Mouse (Mus musculus) embryonic facial prominence, embryonic 12.5 days (tissue): ENCODE data around the gene Stk16. TPM values are rescaled to one million over a fixed set of nuclear protein-coding genes. Genes with fewer than 3 reads are reported as not detected.

Source experiments
- ATAC-seq: fragments of 200-750 bp; cut with Nextera tagmentation; 2 replicates; pipeline ENCODE4 v1.8.0; 2017; ENCODE audit not compliant: insufficient number of reproducible peaks, insufficient read depth, low FRiP score, low TSS enrichment
- H3K27ac ChIP-seq: fragments of 300-500 bp; sonication (generic); 2 replicates; pipeline ENCODE4 v1.5.1; 2016; ENCODE audit warnings: mild to moderate bottlenecking
- H3K27me3 ChIP-seq: fragments of 300-500 bp; sonication (generic); 2 replicates; pipeline ENCODE4 v1.6.1; 2016; ENCODE audit warnings: mild to moderate bottlenecking, moderate library complexity
- H3K36me3 ChIP-seq: fragments of 300-500 bp; sonication (generic); 2 replicates; pipeline ENCODE4 v1.6.1; 2016; ENCODE audit warnings: mild to moderate bottlenecking
- H3K4me1 ChIP-seq: fragments of 300-500 bp; sonication (generic); 2 replicates; pipeline ENCODE4 v1.6.1; 2016
- H3K4me2 ChIP-seq: fragments of 300-500 bp; sonication (generic); replicated peaks from 2 replicates; pipeline ENCODE4 v1.6.1; 2016; ENCODE audit warnings: mild to moderate bottlenecking, moderate library complexity
- H3K4me3 ChIP-seq: fragments of 300-500 bp; sonication (generic); 2 replicates; pipeline ENCODE4 v1.5.1; 2016; ENCODE audit warnings: mild to moderate bottlenecking
- H3K9ac ChIP-seq: fragments of 300-500 bp; sonication (generic); 2 replicates; pipeline ENCODE4 v1.6.1; 2016; ENCODE audit warnings: mild to moderate bottlenecking, moderate library complexity
- H3K9me3 ChIP-seq: fragments of 300-500 bp; sonication (generic); 2 replicates; pipeline ENCODE4 v1.6.1; 2016; ENCODE audit warnings: mild to moderate bottlenecking, moderate library complexity
- WGBS: fragments of 180-500 bp; shearing (Covaris S2); methylation state at CpG from one replicate; pipeline ENCODE4 v1.1.7; 2016; 5-methylcytosine and 5-hydroxymethylcytosine counted together
- polyA plus RNA-seq: library from polyadenylated mRNA; unstranded; fragments of >200 nt; fragmentation: Nextera tagmentation; extraction: Ambion mirVana; gene quantifications from 2 replicates; pipeline ENCODE4 v1.2.1, GENCODE M21; 2016

The Stk16 gene
- 132 and 138 TPM in 2 replicates for polyA plus RNA-seq

GRCm38 (mm10) chr1:75210136-75211087 lies at the start of gene Stk16, which contains the start of gene Glb1l:
Gene Stk16, plus strand, starts transcription at chr1:75210838.
Gene Glb1l, minus strand, starts transcription at chr1:75210813.
- Histone ChIP-seq H3K27me3 (no peaks in the 10 kb centered on the region), H3K36me3 (peaks cover 31% of the 10 kb centered on the region), H3K4me2 (peak within 1 kb of the TSS; percentile 94), H3K4me1 (peaks cover 28% of the 10 kb centered on the region), H3K9me3 (no peaks in the 10 kb centered on the region), H3K4me3 (peak within 1 kb of the TSS; percentile 95), H3K9ac (peak within 1 kb of the TSS; percentile 92), H3K27ac (no peak within 1 kb of the TSS)
- ATAC-seq = peak; percentile 89
- WGBS = 5% methylated on average over 42 of the region's 42 CpGs

DNA sequence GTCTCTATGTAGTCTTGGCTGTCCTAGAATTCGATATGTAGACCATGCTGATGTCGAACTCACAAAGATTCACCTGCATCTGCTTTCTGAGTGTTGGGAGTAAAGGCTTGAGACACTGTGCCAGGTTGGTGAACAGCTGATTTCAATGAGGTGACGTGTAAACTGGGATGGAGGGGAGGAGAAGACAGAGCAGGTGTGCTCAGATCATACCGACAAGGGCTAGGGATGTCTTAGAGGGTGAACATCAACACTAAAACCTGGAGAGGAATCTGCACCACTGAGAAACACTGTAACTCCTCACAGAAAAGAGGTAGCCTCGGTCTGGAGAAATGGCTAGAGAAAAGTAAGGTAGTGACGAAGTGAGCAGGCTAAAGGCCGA lies 42.6 kb upstream of the Stk16 start:
- 8% methylated on average over 7 of the region's 7 CpGs for WGBS
- H3K27ac ChIP-seq = peak overlapping the region; percentile 93
- H3K9me3 ChIP-seq = no peaks in the 10 kb centered on the region
- H3K9ac ChIP-seq = peak overlapping the region; percentile 58
- ATAC-seq = no peak
- H3K27me3 ChIP-seq = no peaks in the 10 kb centered on the region
- H3K4me2 ChIP-seq = peak overlapping the region; percentile 65
- peaks cover 30% of the 10 kb centered on the region for H3K36me3 ChIP-seq
- peaks cover 13% of the 10 kb centered on the region for H3K4me1 ChIP-seq
- H3K4me3 ChIP-seq = peak overlapping the region; percentile 75

GRCm38 (mm10) chr1:75168472-75169464 lies 41.9 kb upstream of the Stk16 start, which contains the start of gene Zfand2b:
Gene Zfand2b, plus strand, starts transcription at chr1:75168646.
- WGBS = 2% methylated on average over 57 of the region's 59 CpGs
- peak; percentile 98 for ATAC-seq
- Histone ChIP-seq H3K9me3 (no peaks in the 10 kb centered on the region), H3K27me3 (no peaks in the 10 kb centered on the region), H3K9ac (peak within 1 kb of the TSS; percentile 58), H3K4me2 (peak within 1 kb of the TSS; percentile 65), H3K27ac (peak within 1 kb of the TSS; percentile 93), H3K36me3 (peaks cover 37% of the 10 kb centered on the region), H3K4me3 (peak within 1 kb of the TSS; percentile 75), H3K4me1 (peaks cover 13% of the 10 kb centered on the region)

DNA sequence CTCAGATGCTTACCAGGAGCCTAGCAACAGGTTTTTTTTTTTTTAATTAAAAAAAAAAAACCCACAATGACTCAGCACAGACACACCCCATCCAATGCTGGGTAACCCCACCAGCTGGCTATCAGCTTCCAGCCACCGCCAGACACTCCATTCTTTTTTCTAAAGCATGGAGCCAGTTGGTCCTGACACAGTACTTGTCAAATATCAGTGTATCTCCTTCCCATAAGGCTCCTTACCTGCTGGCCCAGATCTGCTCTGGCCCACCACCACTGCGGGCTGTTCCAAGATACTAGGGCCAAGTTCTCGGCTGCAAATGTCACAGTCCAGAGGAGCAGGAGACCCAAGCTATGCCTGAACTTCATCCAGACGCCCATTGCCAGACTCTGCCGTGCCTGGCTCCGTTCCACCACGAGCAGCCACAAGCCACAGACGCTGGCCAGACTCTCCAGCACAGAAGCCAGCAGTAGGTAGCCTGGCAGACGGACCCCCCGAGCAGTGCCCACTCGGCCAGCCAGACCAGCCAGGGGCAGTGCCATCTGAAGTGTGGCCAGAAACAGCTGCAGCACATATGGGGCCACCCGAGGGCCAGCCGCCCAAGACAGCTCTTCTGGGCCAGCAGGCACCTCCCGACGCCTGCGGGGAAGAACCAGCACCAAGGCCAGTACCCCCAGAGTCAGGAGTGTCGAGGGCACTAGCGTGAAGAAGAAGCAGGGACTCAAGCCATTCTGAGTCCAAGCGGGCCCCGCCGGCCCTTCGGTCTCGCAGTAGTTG lies 31.1 kb upstream of the Stk16 start:
- peaks cover 16% of the 10 kb centered on the region for H3K4me1 ChIP-seq
- H3K27ac ChIP-seq = no peak overlapping the region
- ATAC-seq = peak; percentile 11; the same call in 1 of the 2 replicates
- H3K4me2 ChIP-seq = peak overlapping the region; percentile 89
- no peaks in the 10 kb centered on the region for H3K27me3 ChIP-seq
- H3K9me3 ChIP-seq = no peaks in the 10 kb centered on the region
- peak overlapping the region; percentile 58 for H3K9ac ChIP-seq
- peaks cover 58% of the 10 kb centered on the region for H3K36me3 ChIP-seq
- peak overlapping the region; percentile 57 for H3K4me3 ChIP-seq
- WGBS = 11% methylated on average over 23 of the region's 23 CpGs

DNA sequence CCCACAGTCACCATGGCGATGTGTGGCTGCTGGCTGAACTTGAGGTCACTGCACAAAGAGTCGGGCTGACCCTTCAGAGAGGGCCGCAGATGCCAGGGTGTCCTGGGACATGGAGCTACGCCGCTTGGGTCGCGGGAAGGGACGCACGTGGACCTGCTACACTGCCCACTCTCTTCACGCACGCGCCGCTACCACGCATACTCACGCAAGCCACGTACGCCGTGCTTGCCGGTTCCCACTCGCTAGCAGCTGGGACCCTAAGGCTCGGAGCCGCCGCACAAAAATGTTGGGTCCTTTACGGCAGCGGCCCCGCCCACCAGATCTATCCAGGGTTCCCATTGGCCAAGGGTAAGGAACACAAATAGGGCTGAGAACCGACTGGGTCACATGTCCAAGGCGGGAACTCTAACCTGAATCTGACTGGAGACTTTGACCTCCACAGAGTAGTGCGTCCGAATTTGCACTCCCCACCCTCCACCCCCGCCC lies 30.5 kb upstream of the Stk16 start, which contains the start of gene Abcb6:
Gene Abcb6, minus strand, starts transcription at position 288 of the 486 bp plus-strand sequence.
- peak within 1 kb of the TSS; percentile 89 for H3K4me2 ChIP-seq
- no peak within 1 kb of the TSS for H3K27ac ChIP-seq
- ATAC-seq = peak; percentile 88
- no peaks in the 10 kb centered on the region for H3K9me3 ChIP-seq
- under 1% methylated on average over 31 of the region's 31 CpGs for WGBS
- H3K4me1 ChIP-seq = peaks cover 16% of the 10 kb centered on the region
- no peaks in the 10 kb centered on the region for H3K27me3 ChIP-seq
- H3K4me3 ChIP-seq = peak within 1 kb of the TSS; percentile 57
- H3K36me3 ChIP-seq = peaks cover 61% of the 10 kb centered on the region
- H3K9ac ChIP-seq = peak within 1 kb of the TSS; percentile 58

DNA sequence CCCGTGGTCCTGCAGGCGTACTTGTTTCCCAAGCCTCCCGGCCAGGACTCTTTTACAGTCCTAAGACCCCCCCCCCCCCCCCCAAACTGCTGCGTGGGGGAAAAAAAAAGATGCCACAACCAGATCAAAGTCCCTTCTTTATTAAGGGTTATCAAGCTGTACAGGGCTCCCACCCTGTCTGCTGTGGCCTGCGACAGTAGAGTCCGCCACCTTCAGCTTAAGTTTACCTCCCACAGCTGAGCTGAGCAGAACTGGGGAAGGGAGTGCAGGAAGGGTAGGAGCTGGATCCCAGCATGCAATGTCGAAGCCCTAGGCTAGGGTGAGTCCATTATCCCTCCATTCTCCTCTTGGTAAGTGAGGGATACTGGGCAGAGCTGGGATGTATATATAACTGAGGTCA lies 29.9 kb upstream of the Stk16 start:
- no peak for ATAC-seq
- Histone ChIP-seq H3K9ac (no peak overlapping the region), H3K27me3 (no peaks in the 10 kb centered on the region), H3K9me3 (no peaks in the 10 kb centered on the region), H3K4me2 (peak overlapping the region; percentile 89), H3K4me1 (peaks cover 16% of the 10 kb centered on the region), H3K36me3 (peaks cover 61% of the 10 kb centered on the region), H3K27ac (no peak overlapping the region), H3K4me3 (peak overlapping the region; percentile 57)
- 48% methylated on average over 7 of the region's 7 CpGs for WGBS

DNA sequence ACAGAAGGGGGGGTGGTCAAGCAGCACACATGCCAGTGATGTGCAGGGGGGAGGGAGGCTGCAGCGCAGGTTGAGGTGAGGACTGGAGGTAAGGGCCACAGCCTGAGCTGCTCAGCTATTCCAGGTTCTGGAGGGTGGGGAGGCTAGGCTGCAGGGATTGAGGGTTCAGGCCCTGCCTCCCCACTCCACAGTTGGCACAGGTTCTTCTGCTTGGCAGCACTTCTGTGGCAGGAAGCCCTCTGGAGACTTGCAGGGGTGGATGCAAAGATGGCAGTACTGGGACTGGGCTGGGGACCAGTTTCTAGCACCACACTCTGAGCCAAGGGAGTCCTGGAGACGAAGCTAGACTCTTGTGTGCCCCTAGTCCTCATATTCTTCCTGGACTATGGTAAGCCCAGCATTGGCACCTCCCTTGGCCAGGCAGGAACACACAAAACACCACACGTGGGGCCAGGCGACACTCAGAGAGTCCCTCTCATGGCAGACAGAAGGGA lies 29.2 kb upstream of the Stk16 start:
- H3K4me2 ChIP-seq = no peak overlapping the region
- 82% methylated on average over 4 of the region's 4 CpGs for WGBS
- no peak overlapping the region for H3K4me3 ChIP-seq
- peaks cover 16% of the 10 kb centered on the region for H3K4me1 ChIP-seq
- peaks cover 63% of the 10 kb centered on the region for H3K36me3 ChIP-seq
- H3K27me3 ChIP-seq = no peaks in the 10 kb centered on the region
- no peaks in the 10 kb centered on the region; the same call in 1 of the 2 replicates for H3K9me3 ChIP-seq
- no peak overlapping the region for H3K9ac ChIP-seq
- no peak overlapping the region for H3K27ac ChIP-seq
- ATAC-seq = no peak

DNA sequence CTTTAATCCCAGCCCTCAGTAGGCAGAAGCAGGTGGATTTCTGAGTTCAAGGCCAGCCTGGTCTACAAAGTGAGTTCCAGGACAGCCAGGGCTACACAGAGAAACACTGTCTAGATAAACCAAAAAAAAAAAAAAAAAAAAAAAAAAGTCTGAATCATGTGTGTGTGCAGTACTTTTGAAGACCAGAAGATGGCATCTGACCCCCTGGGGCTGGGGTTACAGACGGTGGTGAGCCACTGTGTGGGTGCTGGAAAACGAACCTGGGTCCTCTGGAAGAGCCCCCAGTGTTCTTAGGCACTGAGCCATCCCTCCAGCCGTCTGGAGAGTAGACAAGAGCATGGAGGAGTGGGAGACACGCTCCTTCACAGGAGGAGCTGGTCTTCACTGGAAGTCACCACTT lies 28.5 kb upstream of the Stk16 start:
- Histone ChIP-seq H3K9ac (no peak overlapping the region), H3K4me2 (no peak overlapping the region), H3K27me3 (no peaks in the 10 kb centered on the region), H3K27ac (no peak overlapping the region), H3K9me3 (no peaks in the 10 kb centered on the region; the same call in 1 of the 2 replicates), H3K4me1 (peaks cover 16% of the 10 kb centered on the region), H3K36me3 (peaks cover 66% of the 10 kb centered on the region), H3K4me3 (no peak overlapping the region)
- 71% methylated on average over 4 of the region's 4 CpGs for WGBS
- ATAC-seq = no peak

DNA sequence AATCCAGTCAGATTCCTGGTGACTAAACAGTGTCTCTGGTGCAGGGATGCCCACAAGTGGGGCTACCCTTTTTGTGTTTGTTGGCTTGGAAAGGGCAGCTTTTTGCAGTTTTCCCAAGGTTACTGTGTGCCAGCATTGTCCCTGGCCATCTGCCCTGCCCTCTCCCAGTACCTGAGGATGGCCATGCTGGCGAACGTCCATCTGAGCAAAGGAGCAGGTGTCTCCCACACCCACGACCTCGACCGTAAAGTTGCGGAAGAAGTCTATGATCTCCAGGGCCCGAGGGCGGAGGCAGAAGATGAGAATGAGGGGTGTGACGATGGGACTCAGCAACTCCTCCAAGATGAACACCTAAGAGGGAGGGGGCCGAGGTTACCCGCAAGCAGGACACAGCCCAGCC lies 25.1 kb upstream of the Stk16 start:
- no peak for ATAC-seq
- Histone ChIP-seq H3K9me3 (no peaks in the 10 kb centered on the region; the same call in 1 of the 2 replicates), H3K4me2 (no peak overlapping the region), H3K4me3 (no peak overlapping the region), H3K36me3 (peaks cover 68% of the 10 kb centered on the region), H3K4me1 (peaks cover 4% of the 10 kb centered on the region; the same call in 1 of the 2 replicates), H3K27ac (no peak overlapping the region), H3K27me3 (no peaks in the 10 kb centered on the region), H3K9ac (no peak overlapping the region)
- 90% methylated on average over 11 of the region's 11 CpGs for WGBS

- Histone ChIP-seq H3K9ac (no peak overlapping the region), H3K27me3 (no peaks in the 10 kb centered on the region), H3K4me1 (peaks cover 8% of the 10 kb centered on the region), H3K4me2 (no peak overlapping the region), H3K4me3 (no peak overlapping the region), H3K27ac (no peak overlapping the region), H3K9me3 (no peaks in the 10 kb centered on the region; the same call in 1 of the 2 replicates), H3K36me3 (peaks cover 56% of the 10 kb centered on the region)
- ATAC-seq = no peak
Measured at GRCm38 (mm10) chr1:75187126-75187525, 23.5 kb upstream of the Stk16 start.
